Mouse (Mus musculus) liver, embryonic 12.5 days (tissue): ENCODE measurements at regions not wholly inside any gene's neighbourhood (a gene's known extent, or its start where the extent isn't known, plus 50 kb on each side); places are given as distances from the start of the nearest gene placed in this dataset.

Source experiments
- ATAC-seq: fragments of 200-750 bp; cut with Nextera tagmentation; 2 replicates; pipeline ENCODE4 v1.8.0; 2017; ENCODE audit warnings: moderate number of reproducible peaks, mild to moderate bottlenecking, moderate library complexity
- H3K27ac ChIP-seq: fragments of 300-500 bp; sonication (generic); 2 replicates; pipeline ENCODE4 v1.5.1; 2016; ENCODE audit warnings: mild to moderate bottlenecking
- H3K27me3 ChIP-seq: fragments of 300-500 bp; sonication (generic); replicated peaks from 2 replicates; pipeline ENCODE4 v1.6.1; 2016; ENCODE audit warnings: mild to moderate bottlenecking, moderate library complexity
- H3K36me3 ChIP-seq: fragments of 300-500 bp; sonication (generic); 2 replicates; pipeline ENCODE4 v1.6.1; 2016; ENCODE audit warnings: mild to moderate bottlenecking, moderate library complexity
- H3K4me1 ChIP-seq: fragments of 300-500 bp; sonication (generic); 2 replicates; pipeline ENCODE4 v1.6.1; 2016
- H3K4me2 ChIP-seq: fragments of 300-500 bp; sonication (generic); 2 replicates; pipeline ENCODE4 v1.6.1; 2016; ENCODE audit warnings: mild to moderate bottlenecking, moderate library complexity
- H3K4me3 ChIP-seq: fragments of 300-500 bp; sonication (generic); 2 replicates; pipeline ENCODE4 v1.5.1; 2016; ENCODE audit warnings: mild to moderate bottlenecking, moderate library complexity
- H3K9ac ChIP-seq: fragments of 300-500 bp; sonication (generic); 2 replicates; pipeline ENCODE4 v1.6.1; 2016; ENCODE audit warnings: mild to moderate bottlenecking, moderate library complexity
- H3K9me3 ChIP-seq: fragments of 300-500 bp; sonication (generic); replicated peaks from 2 replicates; pipeline ENCODE4 v1.6.1; 2016; ENCODE audit warnings: mild to moderate bottlenecking, moderate library complexity
- whole genome bisulfite sequencing: fragments of 180-500 bp; shearing (Covaris S2); methylation state at CpG from one replicate; pipeline ENCODE4 v1.1.7; 2016; ENCODE audit not compliant: insufficient replicate concordance; 5-methylcytosine and 5-hydroxymethylcytosine counted together

DNA sequence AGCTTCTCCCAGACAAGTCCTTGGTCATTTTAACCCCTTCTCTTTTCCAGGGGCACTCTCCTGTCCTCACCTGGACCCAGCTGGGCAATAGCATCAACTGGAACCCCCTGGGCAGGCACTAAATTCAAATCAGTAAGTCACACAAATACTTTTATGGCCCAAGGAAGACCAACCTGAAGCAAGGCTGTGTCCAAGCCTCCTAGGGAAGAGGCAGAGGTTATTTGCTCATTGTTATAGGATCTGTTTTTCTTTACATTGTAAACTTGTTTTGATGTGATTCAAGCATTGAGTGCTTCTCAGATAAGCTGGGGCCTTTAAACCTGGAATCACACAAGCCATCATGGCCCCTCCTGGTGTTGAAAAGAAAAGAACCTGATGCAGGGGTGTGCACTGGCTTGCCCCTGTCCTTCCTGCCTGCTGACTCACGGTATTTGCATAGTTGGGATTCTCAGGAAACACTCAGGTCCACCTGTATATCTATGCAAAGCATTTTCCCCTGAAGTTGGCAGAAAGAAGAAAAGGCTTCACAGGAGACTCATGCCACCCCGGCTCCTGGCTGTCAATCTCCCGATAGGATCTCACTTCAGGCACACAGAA, 114.9 kb upstream of the Kit start:
- H3K36me3 ChIP-seq, result no peaks in the 10 kb centered on the region
- H3K27me3 ChIP-seq, result no peaks in the 10 kb centered on the region
- peak overlapping the region; percentile 50 for H3K4me2 ChIP-seq
- H3K4me1 ChIP-seq, result peaks cover 57% of the 10 kb centered on the region
- peak overlapping the region; percentile 87 for H3K27ac ChIP-seq
- no peak overlapping the region for H3K4me3 ChIP-seq
- H3K9ac ChIP-seq, result peak overlapping the region; percentile 40; the same call in 1 of the 2 replicates
- no peaks in the 10 kb centered on the region for H3K9me3 ChIP-seq
- WGBS, result 27% methylated on average over 3 of the region's 3 CpGs
- peak; percentile 47 for ATAC-seq

- WGBS, result 15% methylated on average over 9 of the region's 9 CpGs
- H3K27ac ChIP-seq, result peak overlapping the region; percentile 87
Observed at GRCm38 (mm10) chr5:75460414-75461025, 114.2 kb upstream of the Kit start.

GRCm38 (mm10) chr5:75461368-75461767, 113.3 kb upstream of the Kit start:
- H3K9me3 ChIP-seq, result no peaks in the 10 kb centered on the region
- WGBS, result 18% methylated on average over 5 of the region's 5 CpGs
- no peaks in the 10 kb centered on the region for H3K27me3 ChIP-seq
- H3K4me3 ChIP-seq, result no peak overlapping the region
- no peak for ATAC-seq
- H3K4me2 ChIP-seq, result peak overlapping the region; percentile 50
- peak overlapping the region; percentile 41 for H3K9ac ChIP-seq
- H3K27ac ChIP-seq, result peak overlapping the region; percentile 87
- H3K36me3 ChIP-seq, result no peaks in the 10 kb centered on the region
- peaks cover 62% of the 10 kb centered on the region for H3K4me1 ChIP-seq

More at GRCm38 (mm10) chr5:75460414-75461025, 114.2 kb upstream of the Kit start:
- H3K9me3 ChIP-seq, result no peaks in the 10 kb centered on the region
- ATAC-seq, result peak; percentile 98
- peaks cover 59% of the 10 kb centered on the region for H3K4me1 ChIP-seq
- H3K27me3 ChIP-seq, result no peaks in the 10 kb centered on the region
- no peak overlapping the region; the same call in 1 of the 2 replicates for H3K4me3 ChIP-seq
- no peaks in the 10 kb centered on the region for H3K36me3 ChIP-seq
- H3K9ac ChIP-seq, result peak overlapping the region; percentile 40; the same call in 1 of the 2 replicates
- H3K4me2 ChIP-seq, result peak overlapping the region; percentile 50

DNA sequence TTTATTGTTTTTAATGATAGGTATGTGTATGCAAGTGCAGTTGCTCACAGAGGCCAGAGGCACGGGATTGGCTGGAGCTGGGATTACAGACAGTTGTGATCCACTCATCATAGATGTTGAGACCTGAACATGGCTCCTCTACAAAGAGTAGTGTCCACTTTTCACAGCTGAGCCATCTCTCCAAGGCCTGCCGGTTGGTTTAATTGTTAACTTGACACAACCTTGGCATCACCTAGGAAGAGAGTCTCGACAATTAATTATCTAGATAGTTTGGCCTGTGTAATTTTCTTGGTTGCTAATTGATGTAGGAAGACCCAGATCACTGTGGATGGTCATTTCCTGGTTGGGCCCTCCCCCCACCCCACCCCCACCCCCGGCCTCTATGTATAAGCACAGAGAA, 111.1 kb upstream of the Kit start:
- 55% methylated on average over 4 of the region's 4 CpGs for WGBS

DNA sequence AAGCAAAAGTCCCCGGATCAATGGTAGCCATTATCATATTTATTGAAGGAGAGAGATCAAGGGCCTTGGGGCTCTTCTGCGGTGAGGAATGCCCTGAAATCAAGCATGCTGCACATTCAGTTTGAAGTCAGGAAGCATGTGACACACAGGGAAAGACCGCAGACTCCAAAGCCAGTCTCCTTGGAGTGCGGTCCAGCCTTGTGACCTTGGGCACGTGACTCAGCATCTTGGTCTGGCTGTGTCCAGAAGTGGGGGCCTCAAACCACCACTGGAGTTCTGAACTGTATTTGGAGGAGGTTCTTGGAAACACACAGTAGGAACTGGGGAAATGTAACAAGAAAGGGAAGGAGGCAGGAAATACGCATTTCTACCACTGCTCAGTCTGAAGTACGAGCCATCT, 109.0 kb upstream of the Kit start:
- peaks cover 43% of the 10 kb centered on the region for H3K4me1 ChIP-seq
- no peak for ATAC-seq
- no peaks in the 10 kb centered on the region for H3K36me3 ChIP-seq
- H3K4me3 ChIP-seq, result no peak overlapping the region
- no peaks in the 10 kb centered on the region for H3K27me3 ChIP-seq
- 68% methylated on average over 7 of the region's 7 CpGs for WGBS
- no peak overlapping the region for H3K4me2 ChIP-seq
- no peak overlapping the region for H3K9ac ChIP-seq
- no peak overlapping the region for H3K27ac ChIP-seq
- no peaks in the 10 kb centered on the region for H3K9me3 ChIP-seq

More for the DNA sequence above, 111.1 kb upstream of the Kit start:
- Histone ChIP-seq H3K4me1 (peaks cover 64% of the 10 kb centered on the region), H3K9me3 (no peaks in the 10 kb centered on the region), H3K27me3 (no peaks in the 10 kb centered on the region), H3K9ac (no peak overlapping the region), H3K4me3 (no peak overlapping the region), H3K4me2 (no peak overlapping the region), H3K27ac (no peak overlapping the region), H3K36me3 (no peaks in the 10 kb centered on the region)
- ATAC-seq, result no peak

- Histone ChIP-seq H3K27me3 (no peaks in the 10 kb centered on the region), H3K4me3 (no peak overlapping the region), H3K4me2 (no peak overlapping the region), H3K9ac (no peak overlapping the region), H3K36me3 (no peaks in the 10 kb centered on the region), H3K4me1 (peaks cover 33% of the 10 kb centered on the region), H3K9me3 (no peaks in the 10 kb centered on the region), H3K27ac (no peak overlapping the region)
- 41% methylated on average over 4 of the region's 4 CpGs for WGBS
- no peak for ATAC-seq
Observed at GRCm38 (mm10) chr5:75466941-75467340, 107.8 kb upstream of the Kit start.

- 58% methylated on average over 6 of the region's 6 CpGs for WGBS
- no peaks in the 10 kb centered on the region for H3K36me3 ChIP-seq
- no peak overlapping the region for H3K27ac ChIP-seq
- no peak overlapping the region for H3K4me2 ChIP-seq
- peaks cover 30% of the 10 kb centered on the region for H3K4me1 ChIP-seq
- ATAC-seq, result no peak
- H3K9me3 ChIP-seq, result no peaks in the 10 kb centered on the region
- no peak overlapping the region for H3K4me3 ChIP-seq
- H3K9ac ChIP-seq, result no peak overlapping the region
- H3K27me3 ChIP-seq, result no peaks in the 10 kb centered on the region
Observed at GRCm38 (mm10) chr5:75467916-75468315, 106.8 kb upstream of the Kit start.

- H3K4me3 ChIP-seq, result no peak overlapping the region
- no peak for ATAC-seq
- WGBS, result 56% methylated on average over 8 of the region's 8 CpGs
Observed at GRCm38 (mm10) chr5:75471010-75471409, 103.7 kb upstream of the Kit start.

GRCm38 (mm10) chr5:75472484-75472883, 102.2 kb upstream of the Kit start:
- peaks cover 10% of the 10 kb centered on the region; the same call in 1 of the 2 replicates for H3K4me1 ChIP-seq
- H3K27me3 ChIP-seq, result no peaks in the 10 kb centered on the region
- no peak overlapping the region for H3K4me3 ChIP-seq
- no peak overlapping the region for H3K9ac ChIP-seq
- no peaks in the 10 kb centered on the region for H3K9me3 ChIP-seq
- ATAC-seq, result no peak
- no peak overlapping the region for H3K4me2 ChIP-seq
- WGBS, result 26% methylated on average over 3 of the region's 3 CpGs
- H3K36me3 ChIP-seq, result no peaks in the 10 kb centered on the region
- H3K27ac ChIP-seq, result no peak overlapping the region

More at GRCm38 (mm10) chr5:75471010-75471409, 103.7 kb upstream of the Kit start:
- no peaks in the 10 kb centered on the region for H3K36me3 ChIP-seq
- no peaks in the 10 kb centered on the region for H3K9me3 ChIP-seq
- no peaks in the 10 kb centered on the region for H3K27me3 ChIP-seq
- no peak overlapping the region for H3K4me2 ChIP-seq
- no peak overlapping the region for H3K27ac ChIP-seq
- H3K9ac ChIP-seq, result no peak overlapping the region
- H3K4me1 ChIP-seq, result peaks cover 19% of the 10 kb centered on the region

DNA sequence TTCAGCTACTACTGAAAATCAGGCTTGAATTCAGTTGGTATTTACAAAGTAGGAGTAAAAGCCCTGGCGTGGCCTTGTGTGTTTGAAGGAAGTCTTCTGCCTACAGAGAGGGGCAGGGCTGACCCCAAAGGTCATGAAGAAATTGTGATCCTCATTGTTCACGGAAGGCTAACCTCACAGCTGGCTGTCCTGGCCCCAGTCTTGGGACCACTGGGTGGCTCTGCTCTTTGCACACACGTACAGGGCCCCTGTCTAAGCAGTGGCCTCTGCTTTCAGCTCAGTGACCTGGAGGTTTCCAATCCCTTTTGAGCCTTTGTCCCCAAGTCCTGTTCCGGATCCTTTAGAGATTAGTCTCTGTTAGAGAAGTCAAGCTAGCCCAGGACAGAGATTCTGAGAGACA, 99.3 kb upstream of the Kit start:
- H3K9ac ChIP-seq, result no peak overlapping the region
- H3K4me3 ChIP-seq, result no peak overlapping the region
- WGBS, result 71% methylated on average over 4 of the region's 4 CpGs
- H3K27ac ChIP-seq, result no peak overlapping the region
- no peaks in the 10 kb centered on the region for H3K27me3 ChIP-seq
- H3K4me2 ChIP-seq, result no peak overlapping the region
- ATAC-seq, result no peak
- peaks cover 6% of the 10 kb centered on the region; the same call in 1 of the 2 replicates for H3K4me1 ChIP-seq
- no peaks in the 10 kb centered on the region for H3K36me3 ChIP-seq
- no peaks in the 10 kb centered on the region for H3K9me3 ChIP-seq

DNA sequence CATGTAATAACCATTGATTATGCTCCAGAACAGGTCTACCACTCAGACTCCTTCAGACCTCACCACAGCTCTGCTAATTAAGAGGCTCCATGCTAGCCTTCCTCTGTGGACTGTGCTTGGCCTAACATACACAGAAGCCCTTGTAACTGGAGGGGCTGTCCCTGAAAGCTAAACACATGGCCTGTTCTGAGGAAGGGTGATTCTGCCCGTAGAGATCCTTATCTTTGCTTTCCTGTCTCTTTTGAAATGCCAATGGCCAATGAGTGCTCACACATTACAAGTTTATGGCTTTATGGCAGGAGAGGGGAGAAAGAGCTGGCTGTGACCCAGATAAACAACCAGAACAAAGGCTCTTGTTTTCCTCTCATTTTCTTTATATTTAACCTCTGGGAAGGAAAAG, 96.2 kb upstream of the Kit start:
- ATAC-seq, result no peak
- 4% methylated on average over 1 of the region's 1 CpGs for WGBS

GRCm38 (mm10) chr5:75479149-75479548, 95.6 kb upstream of the Kit start:
- 76% methylated on average over 11 of the region's 11 CpGs for WGBS
- H3K4me3 ChIP-seq, result no peak overlapping the region
- no peaks in the 10 kb centered on the region for H3K36me3 ChIP-seq
- no peak overlapping the region for H3K4me2 ChIP-seq
- no peaks in the 10 kb centered on the region for H3K4me1 ChIP-seq
- no peaks in the 10 kb centered on the region for H3K9me3 ChIP-seq
- no peak for ATAC-seq
- no peak overlapping the region for H3K27ac ChIP-seq
- no peak overlapping the region for H3K9ac ChIP-seq
- H3K27me3 ChIP-seq, result no peaks in the 10 kb centered on the region

More for the DNA sequence above, 96.2 kb upstream of the Kit start:
- Histone ChIP-seq H3K4me1 (no peaks in the 10 kb centered on the region), H3K4me3 (no peak overlapping the region), H3K27me3 (no peaks in the 10 kb centered on the region), H3K27ac (no peak overlapping the region), H3K9me3 (no peaks in the 10 kb centered on the region), H3K9ac (no peak overlapping the region), H3K4me2 (no peak overlapping the region), H3K36me3 (no peaks in the 10 kb centered on the region)
